Mouse (Mus musculus) lung, embryonic 16.5 days (tissue): ENCODE results near the gene Myh11. TPM values are rescaled to one million over a fixed set of nuclear protein-coding genes. Genes with fewer than 3 reads are reported as not detected.

Experiments used
- ATAC-seq: fragments of 200-750 bp; cut with Nextera tagmentation; 2 replicates; pipeline ENCODE4 v1.8.0; 2017; ENCODE audit warnings: low read depth, mild to moderate bottlenecking, moderate library complexity
- H3K27ac ChIP-seq: fragments of 300-500 bp; sonication (generic); 2 replicates; pipeline ENCODE4 v1.5.1; 2014; ENCODE audit warnings: mild to moderate bottlenecking, control low read depth, low read length
- H3K27me3 ChIP-seq: fragments of 300-500 bp; sonication (generic); 2 replicates; pipeline ENCODE4 v1.6.1; 2014; ENCODE audit warnings: low read depth, low read length, mixed read lengths; ENCODE audit not compliant: control insufficient read depth, insufficient read depth
- H3K36me3 ChIP-seq: fragments of 300-500 bp; sonication (generic); 2 replicates; pipeline ENCODE4 v1.6.1; 2014; ENCODE audit warnings: low read length; ENCODE audit not compliant: control insufficient read depth, insufficient read depth
- H3K4me1 ChIP-seq: fragments of 300-500 bp; sonication (generic); replicated peaks from 2 replicates; pipeline ENCODE4 v1.6.1; 2014; ENCODE audit warnings: low read length, mixed read lengths; ENCODE audit not compliant: control insufficient read depth, insufficient read depth
- H3K4me2 ChIP-seq: fragments of 300-500 bp; sonication (generic); 2 replicates; pipeline ENCODE4 v1.6.1; 2014; ENCODE audit warnings: low read depth, low read length, control low read depth
- H3K4me3 ChIP-seq: fragments of 300-500 bp; sonication (generic); 2 replicates; pipeline ENCODE4 v1.5.1; 2014; ENCODE audit warnings: mild to moderate bottlenecking, low read length, control low read depth
- H3K9ac ChIP-seq: fragments of 300-500 bp; sonication (generic); 2 replicates; pipeline ENCODE4 v1.6.1; 2014; ENCODE audit warnings: low read length, control low read depth
- H3K9me3 ChIP-seq: fragments of 300-500 bp; sonication (generic); 2 replicates; pipeline ENCODE4 v1.6.1; 2016; ENCODE audit warnings: low read length; ENCODE audit not compliant: control insufficient read depth
- WGBS: fragments of 180-500 bp; shearing (Covaris S2); extraction: QIAGEN DNeasy Blood & Tissue Kit; methylation state at CpG from one replicate; pipeline ENCODE4 v1.1.7; 2014; 5-methylcytosine and 5-hydroxymethylcytosine counted together
- polyA plus RNA-seq: library from polyadenylated mRNA; unstranded; fragments of >200 nt; fragmentation: Nextera tagmentation; extraction: Ambion mirVana; gene quantifications from 2 replicates; pipeline ENCODE4 v1.2.1, GENCODE M21; 2015

Gene Myh11
- polyA plus RNA-seq, 1 experiment from 2014 or later: 49.7 TPM

DNA sequence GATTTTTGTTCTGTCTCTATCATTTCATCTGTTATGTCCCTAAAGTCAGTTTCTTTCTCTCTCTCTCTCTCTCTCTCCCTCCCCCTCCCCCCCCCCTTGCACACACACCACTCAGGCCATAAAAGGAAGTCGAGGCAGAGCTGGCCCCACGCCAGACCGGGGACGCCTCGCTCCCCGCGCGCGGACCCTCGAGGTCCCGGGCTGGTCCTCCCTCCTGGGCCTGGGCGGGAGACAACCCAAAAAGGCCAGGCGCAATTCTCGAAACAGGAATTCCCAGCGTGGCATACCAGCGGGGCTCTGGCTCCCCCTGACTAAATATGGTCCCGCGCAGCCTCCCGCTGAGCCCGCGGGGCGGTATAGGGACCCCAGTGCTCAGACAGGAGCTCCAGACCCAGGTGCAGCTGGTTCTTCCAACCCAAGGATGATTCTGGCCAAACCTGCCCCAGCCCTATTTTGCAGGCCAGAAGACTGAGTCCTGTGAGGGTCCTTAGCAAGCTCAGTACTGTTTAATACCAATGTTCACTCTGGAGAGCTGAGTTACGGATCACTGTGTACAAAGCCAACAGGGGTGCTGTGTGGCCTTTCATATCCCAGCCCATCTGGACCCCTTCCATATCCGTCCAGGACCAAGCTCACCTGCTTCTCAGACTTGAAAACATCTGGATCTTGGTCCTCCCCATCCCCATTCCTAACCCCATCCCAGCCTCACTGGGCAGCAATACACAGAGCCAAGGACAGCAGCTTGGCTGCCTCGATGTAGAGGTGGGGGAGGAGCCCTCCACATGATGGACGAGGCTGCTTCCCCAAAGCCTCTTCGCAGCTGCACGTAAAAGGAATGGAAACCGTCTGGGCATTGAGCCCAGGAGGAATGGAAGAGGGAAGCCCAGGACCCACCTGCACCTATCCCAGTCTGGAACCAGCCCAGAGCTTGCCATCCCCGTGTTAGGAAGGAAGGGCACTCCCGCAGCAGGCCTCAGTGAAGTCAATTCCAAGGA is 1.3 kb upstream of the Myh11 start:
- peak overlapping the region; percentile 40 for H3K4me3 ChIP-seq
- WGBS: 7% methylated on average over 31 of the region's 31 CpGs
- H3K9ac ChIP-seq: peak overlapping the region; percentile 57
- peak; percentile 26 for ATAC-seq
- H3K4me1 ChIP-seq: peaks cover 20% of the 10 kb centered on the region
- no peaks in the 10 kb centered on the region; the same call in 1 of the 2 replicates for H3K36me3 ChIP-seq
- no peaks in the 10 kb centered on the region for H3K27me3 ChIP-seq
- H3K27ac ChIP-seq: peak overlapping the region; percentile 62
- H3K4me2 ChIP-seq: peak overlapping the region; percentile 74
- H3K9me3 ChIP-seq: no peaks in the 10 kb centered on the region

- Histone ChIP-seq H3K9ac (no peak overlapping the region), H3K9me3 (no peaks in the 10 kb centered on the region), H3K4me2 (no peak overlapping the region), H3K27ac (no peak overlapping the region), H3K27me3 (no peaks in the 10 kb centered on the region), H3K4me1 (no peaks in the 10 kb centered on the region), H3K4me3 (no peak overlapping the region), H3K36me3 (no peaks in the 10 kb centered on the region)
- ATAC-seq: peak; percentile 45; the same call in 1 of the 2 replicates
- 41% methylated on average over 4 of the region's 4 CpGs for WGBS
Measured at GRCm38 (mm10) chr16:14272374-14272965, 18.7 kb downstream of the Myh11 start.

DNA sequence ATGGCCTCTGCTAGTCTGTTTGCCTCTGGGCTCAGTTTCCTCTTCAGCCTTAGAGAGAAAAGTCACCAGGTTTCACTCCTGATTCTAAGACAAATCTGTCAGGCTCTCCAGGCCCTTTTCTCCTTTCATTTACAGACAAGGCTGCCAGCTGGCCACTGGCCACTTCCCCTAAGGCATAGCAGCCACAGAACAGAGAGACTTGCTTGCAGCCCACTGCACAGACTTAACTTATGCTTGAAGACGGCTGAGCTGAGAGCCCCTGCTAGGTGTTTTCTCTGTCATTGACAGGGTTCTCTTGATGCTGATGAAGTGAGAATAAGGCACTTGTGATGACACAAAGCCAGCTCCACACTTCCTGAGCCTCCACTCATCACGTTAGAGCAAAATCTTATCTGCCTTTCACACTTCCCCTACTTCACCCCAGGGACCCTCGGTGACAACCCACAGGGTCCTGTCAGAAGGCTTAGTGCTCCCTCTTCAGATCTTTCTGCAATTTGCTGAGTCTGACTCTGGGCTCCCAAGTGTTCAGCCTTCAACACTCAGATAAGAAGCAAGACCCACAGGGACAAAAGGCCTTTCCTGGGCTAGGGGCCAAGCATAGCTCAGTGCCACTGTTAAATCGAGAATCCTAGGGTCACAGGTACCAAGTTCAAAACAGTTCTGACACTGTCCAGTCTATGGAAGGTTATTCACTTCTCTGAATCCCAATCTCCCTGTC is 25.8 kb downstream of the Myh11 start:
- Histone ChIP-seq H3K4me1 (peaks cover 5% of the 10 kb centered on the region), H3K27ac (no peak overlapping the region), H3K9ac (no peak overlapping the region), H3K4me2 (no peak overlapping the region), H3K36me3 (no peaks in the 10 kb centered on the region), H3K27me3 (no peaks in the 10 kb centered on the region), H3K9me3 (no peaks in the 10 kb centered on the region), H3K4me3 (no peak overlapping the region)
- 9% methylated on average over 4 of the region's 4 CpGs for WGBS
- ATAC-seq: no peak

- H3K9me3 ChIP-seq: no peaks in the 10 kb centered on the region
Measured at GRCm38 (mm10) chr16:14264504-14264903, 26.7 kb downstream of the Myh11 start.

GRCm38 (mm10) chr16:14263241-14263640 is 27.9 kb downstream of the Myh11 start:
- WGBS: 75% methylated on average over 6 of the region's 6 CpGs
- Histone ChIP-seq H3K27ac (no peak overlapping the region), H3K4me3 (no peak overlapping the region), H3K4me2 (no peak overlapping the region), H3K36me3 (no peaks in the 10 kb centered on the region), H3K9ac (no peak overlapping the region), H3K27me3 (no peaks in the 10 kb centered on the region), H3K4me1 (peaks cover 5% of the 10 kb centered on the region), H3K9me3 (no peaks in the 10 kb centered on the region)
- ATAC-seq: no peak

More at GRCm38 (mm10) chr16:14264504-14264903, 26.7 kb downstream of the Myh11 start:
- Histone ChIP-seq H3K27me3 (no peaks in the 10 kb centered on the region), H3K36me3 (no peaks in the 10 kb centered on the region), H3K4me3 (no peak overlapping the region), H3K9ac (no peak overlapping the region), H3K4me2 (no peak overlapping the region), H3K27ac (no peak overlapping the region), H3K4me1 (peaks cover 5% of the 10 kb centered on the region)
- ATAC-seq: no peak
- 64% methylated on average over 2 of the region's 2 CpGs for WGBS

- ATAC-seq: peak; percentile 69
- H3K27me3 ChIP-seq: no peaks in the 10 kb centered on the region
- no peak overlapping the region for H3K4me2 ChIP-seq
- peak overlapping the region; percentile 68 for H3K27ac ChIP-seq
- 48% methylated on average over 1 of the region's 1 CpGs for WGBS
- H3K9me3 ChIP-seq: no peaks in the 10 kb centered on the region
- H3K36me3 ChIP-seq: no peaks in the 10 kb centered on the region
- peaks cover 5% of the 10 kb centered on the region for H3K4me1 ChIP-seq
- H3K4me3 ChIP-seq: no peak overlapping the region
- no peak overlapping the region for H3K9ac ChIP-seq
Measured at GRCm38 (mm10) chr16:14262410-14262809, 28.8 kb downstream of the Myh11 start.

DNA sequence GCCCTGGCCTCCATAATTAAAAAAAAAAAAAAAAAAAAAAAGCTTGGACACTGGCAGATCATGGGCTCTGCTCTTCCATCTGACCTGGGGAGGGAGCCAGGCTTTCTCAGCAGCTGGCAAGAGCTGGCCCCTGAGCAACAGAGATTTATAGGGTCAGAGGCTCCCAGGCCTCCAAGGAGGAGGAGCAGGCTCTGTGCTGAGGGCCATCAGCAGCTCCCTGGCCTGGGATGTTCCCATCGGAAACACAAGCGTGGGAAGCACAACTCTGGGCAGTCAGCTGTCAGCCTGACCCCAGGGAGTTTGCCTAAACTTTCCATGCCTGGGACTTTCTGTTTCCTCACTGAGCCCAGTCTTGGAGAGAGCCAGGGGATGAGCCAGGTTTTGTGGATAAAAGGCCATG is 32.3 kb downstream of the Myh11 start:
- Histone ChIP-seq H3K4me2 (no peak overlapping the region), H3K9ac (no peak overlapping the region), H3K4me3 (no peak overlapping the region), H3K36me3 (no peaks in the 10 kb centered on the region), H3K27ac (no peak overlapping the region), H3K4me1 (peaks cover 5% of the 10 kb centered on the region), H3K27me3 (no peaks in the 10 kb centered on the region), H3K9me3 (no peaks in the 10 kb centered on the region)
- 33% methylated on average over 2 of the region's 2 CpGs for WGBS
- peak; percentile 53; the same call in 1 of the 2 replicates for ATAC-seq

DNA sequence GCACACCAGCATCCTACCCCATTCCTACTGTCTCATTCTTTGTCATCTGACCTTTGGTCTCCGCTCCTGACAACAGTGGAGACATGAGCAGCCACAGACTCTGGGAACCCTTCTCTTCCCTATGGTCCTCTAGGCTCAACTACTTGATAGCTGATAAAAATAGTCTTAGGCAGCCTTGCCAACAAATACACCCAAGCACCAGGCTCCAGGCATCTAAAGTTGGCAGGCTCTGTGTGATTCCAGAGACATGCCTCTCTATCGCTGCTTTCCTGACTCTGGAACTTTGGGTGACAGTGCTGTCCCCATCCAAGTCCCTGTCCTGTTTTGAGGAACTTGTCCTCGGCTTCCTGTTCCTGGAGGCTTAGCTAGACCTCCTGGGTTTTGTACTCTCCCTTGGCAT is 37.6 kb downstream of the Myh11 start:
- Histone ChIP-seq H3K36me3 (no peaks in the 10 kb centered on the region), H3K4me2 (no peak overlapping the region), H3K9ac (no peak overlapping the region), H3K9me3 (no peaks in the 10 kb centered on the region), H3K27me3 (no peaks in the 10 kb centered on the region), H3K4me3 (no peak overlapping the region), H3K27ac (no peak overlapping the region), H3K4me1 (no peaks in the 10 kb centered on the region)
- 63% methylated on average over 3 of the region's 3 CpGs for WGBS
- ATAC-seq: peak; percentile 20; the same call in 1 of the 2 replicates

DNA sequence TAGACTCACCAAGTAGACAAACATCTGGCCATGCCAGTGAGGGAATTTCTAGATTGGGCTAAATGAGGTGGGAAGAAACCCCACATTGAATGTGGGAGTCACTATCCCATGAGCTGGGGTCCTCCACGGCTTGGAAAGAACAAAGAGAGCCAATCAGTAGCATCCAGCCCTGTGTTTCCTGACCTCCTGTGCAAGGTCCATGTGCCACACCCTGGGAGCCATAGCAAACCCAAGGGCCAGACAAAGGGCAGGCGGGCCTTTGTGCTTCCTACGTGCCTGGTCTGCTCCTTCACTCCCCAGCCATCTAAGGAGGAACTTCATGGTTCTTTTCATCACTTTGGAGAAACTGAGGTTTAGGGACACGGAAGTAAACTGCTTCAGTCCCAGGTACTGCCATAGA is 38.3 kb downstream of the Myh11 start:
- ATAC-seq: no peak

More for the DNA sequence above, 38.3 kb downstream of the Myh11 start:
- no peaks in the 10 kb centered on the region for H3K27me3 ChIP-seq
- no peaks in the 10 kb centered on the region for H3K36me3 ChIP-seq
- no peak overlapping the region for H3K4me2 ChIP-seq
- H3K27ac ChIP-seq: no peak overlapping the region
- H3K9ac ChIP-seq: no peak overlapping the region
- 82% methylated on average over 4 of the region's 4 CpGs for WGBS
- H3K4me1 ChIP-seq: no peaks in the 10 kb centered on the region
- H3K9me3 ChIP-seq: no peaks in the 10 kb centered on the region
- H3K4me3 ChIP-seq: no peak overlapping the region
